Mouse (Mus musculus) midbrain, embryonic 14.5 days (tissue): ENCODE measurements around the gene Lypd9. TPM values are rescaled to one million over a fixed set of nuclear protein-coding genes. Genes with fewer than 3 reads are reported as not detected.

Experiments used
- ATAC-seq: fragments of 200-750 bp; cut with Nextera tagmentation; 2 replicates; pipeline ENCODE4 v1.8.0; 2017; ENCODE audit warnings: moderate number of reproducible peaks, moderate library complexity; ENCODE audit not compliant: low FRiP score, low TSS enrichment
- DNase-seq: peaks from one replicate; pipeline ENCODE4 v3.0.0-alpha.2; 2015
- H3K27ac ChIP-seq: fragments of 300-500 bp; sonication (generic); replicated peaks from 2 replicates; pipeline ENCODE4 v1.5.1; 2014; ENCODE audit warnings: mild to moderate bottlenecking, low read depth, low read length, moderate library complexity
- H3K27me3 ChIP-seq: fragments of 300-500 bp; sonication (generic); 2 replicates; pipeline ENCODE4 v1.6.1; 2014; ENCODE audit warnings: low read length, control low read depth, mixed read lengths; ENCODE audit not compliant: control insufficient read depth, insufficient read depth
- H3K36me3 ChIP-seq: fragments of 300-500 bp; sonication (generic); 2 replicates; pipeline ENCODE4 v1.6.1; 2014; ENCODE audit warnings: low read length, control low read depth; ENCODE audit not compliant: control insufficient read depth, insufficient read depth
- H3K4me1 ChIP-seq: fragments of 300-500 bp; sonication (generic); 2 replicates; pipeline ENCODE4 v1.6.1; 2014; ENCODE audit warnings: mild to moderate bottlenecking, antibody characterized with exemption, low read length, control low read depth; ENCODE audit not compliant: control insufficient read depth, insufficient read depth
- H3K4me2 ChIP-seq: fragments of 300-500 bp; sonication (generic); 2 replicates; pipeline ENCODE4 v1.6.1; 2014; ENCODE audit warnings: mild to moderate bottlenecking, low read length, moderate library complexity
- H3K4me3 ChIP-seq: fragments of 300-500 bp; sonication (generic); replicated peaks from 2 replicates; pipeline ENCODE4 v1.5.1; 2014; ENCODE audit warnings: low read depth, low read length
- H3K9ac ChIP-seq: fragments of 300-500 bp; sonication (generic); replicated peaks from 2 replicates; pipeline ENCODE4 v1.6.1; 2014; ENCODE audit warnings: mild to moderate bottlenecking, low read length, moderate library complexity
- H3K9me3 ChIP-seq: fragments of 300-500 bp; sonication (generic); 2 replicates; pipeline ENCODE4 v1.6.1; 2016; ENCODE audit warnings: low read length, control low read depth, mixed read lengths; ENCODE audit not compliant: control insufficient read depth
- WGBS: fragments of 180-500 bp; shearing (Covaris S2); extraction: QIAGEN DNeasy Blood & Tissue Kit; methylation state at CpG from one replicate; pipeline ENCODE4 v1.1.7; 2014; 5-methylcytosine and 5-hydroxymethylcytosine counted together
- polyA plus RNA-seq: library from polyadenylated mRNA; unstranded; fragments of >200 nt; fragmentation: Nextera tagmentation; extraction: Ambion mirVana; gene quantifications from 2 replicates; pipeline ENCODE4 v1.2.1, GENCODE M21; 2014

Gene Lypd9
- polyA plus RNA-seq, 1 experiment from 2014 or later, result not detected

DNA sequence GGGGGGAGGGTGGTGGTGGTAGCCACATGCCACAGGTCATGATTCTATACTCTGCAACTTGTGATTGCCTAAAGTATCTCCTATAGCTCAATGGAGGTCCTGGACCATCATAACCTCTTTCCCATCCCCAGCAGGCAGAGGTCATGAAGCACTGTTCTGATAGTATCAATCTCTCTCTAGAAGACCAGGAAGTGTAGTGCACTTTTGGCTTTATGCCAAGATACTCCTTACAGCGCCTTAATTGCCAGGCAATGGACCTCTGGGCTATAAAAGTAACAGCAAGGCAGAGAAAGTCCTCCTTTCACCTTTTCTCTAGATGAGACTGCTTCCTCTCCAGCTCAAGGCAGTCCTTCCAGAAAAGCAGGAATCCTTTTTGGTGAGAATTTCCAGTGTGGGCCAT lies 31.9 kb downstream of the Lypd9 start, which contains the start of gene 1810065E05Rik:
1810065E05Rik (plus strand) TSS at position 297 of the 400 bp plus-strand sequence.
- ATAC-seq (no peak), DNase-seq (no peak)
- Histone ChIP-seq H3K4me2 (no peak within 1 kb of the TSS), H3K4me3 (no peak within 1 kb of the TSS), H3K27ac (no peak within 1 kb of the TSS), H3K27me3 (no peaks in the 10 kb centered on the region), H3K9me3 (no peaks in the 10 kb centered on the region), H3K9ac (no peak within 1 kb of the TSS), H3K4me1 (no peaks in the 10 kb centered on the region), H3K36me3 (no peaks in the 10 kb centered on the region)
- 88% methylated on average over 1 of the region's 1 CpGs for WGBS

DNA sequence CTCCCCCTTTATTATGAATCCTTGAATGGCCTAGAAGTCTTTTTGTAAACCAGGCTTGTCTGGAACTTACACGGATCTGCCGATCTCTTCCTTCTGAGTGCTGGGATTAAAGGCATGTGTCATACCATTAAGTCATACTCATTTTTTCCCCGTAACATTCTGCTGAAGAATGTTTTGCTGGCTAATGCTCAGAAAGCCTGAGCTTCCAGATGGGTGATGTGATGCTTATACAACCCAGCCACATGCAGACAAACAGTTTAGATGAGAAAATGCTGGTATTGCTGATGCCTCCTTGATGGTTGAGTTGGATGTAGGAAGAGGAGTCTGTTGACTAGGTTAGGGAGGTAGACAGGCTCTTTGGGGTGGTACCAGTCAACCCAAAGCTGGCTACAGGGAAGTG lies 34.4 kb downstream of the Lypd9 start:
- Histone ChIP-seq H3K36me3 (no peaks in the 10 kb centered on the region), H3K9ac (no peak overlapping the region), H3K27ac (no peak overlapping the region), H3K4me2 (no peak overlapping the region), H3K4me1 (no peaks in the 10 kb centered on the region), H3K9me3 (no peaks in the 10 kb centered on the region), H3K27me3 (no peaks in the 10 kb centered on the region), H3K4me3 (no peak overlapping the region)
- ATAC-seq (no peak), DNase-seq (no peak)
- WGBS, result 82% methylated on average over 3 of the region's 3 CpGs

DNA sequence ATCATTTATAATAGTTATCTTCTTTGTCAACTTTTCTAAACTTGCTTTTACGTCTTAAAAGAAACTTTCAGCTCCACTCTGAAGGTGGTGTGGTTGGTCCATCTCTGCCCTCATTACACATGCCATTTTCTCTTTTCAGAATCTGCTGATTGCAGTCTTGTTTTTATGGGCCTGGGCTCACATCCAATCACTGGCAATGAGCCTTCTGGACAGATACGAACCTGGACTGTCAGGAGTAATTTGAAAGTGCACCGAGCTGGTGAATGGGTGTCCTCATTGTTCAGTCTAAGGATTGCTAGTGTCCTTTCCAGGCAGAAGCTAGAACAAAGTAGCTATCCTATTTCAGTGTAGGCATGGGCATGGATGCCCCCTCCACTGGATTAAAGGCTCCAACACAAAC lies 44.7 kb downstream of the Lypd9 start:
- no peak for DNase-seq
- Histone ChIP-seq H3K4me3 (no peak overlapping the region), H3K4me1 (no peaks in the 10 kb centered on the region), H3K9me3 (no peaks in the 10 kb centered on the region), H3K27me3 (no peaks in the 10 kb centered on the region), H3K27ac (no peak overlapping the region), H3K4me2 (no peak overlapping the region), H3K36me3 (no peaks in the 10 kb centered on the region), H3K9ac (no peak overlapping the region)
- ATAC-seq, result no peak
- 87% methylated on average over 3 of the region's 3 CpGs for whole genome bisulfite sequencing

DNA sequence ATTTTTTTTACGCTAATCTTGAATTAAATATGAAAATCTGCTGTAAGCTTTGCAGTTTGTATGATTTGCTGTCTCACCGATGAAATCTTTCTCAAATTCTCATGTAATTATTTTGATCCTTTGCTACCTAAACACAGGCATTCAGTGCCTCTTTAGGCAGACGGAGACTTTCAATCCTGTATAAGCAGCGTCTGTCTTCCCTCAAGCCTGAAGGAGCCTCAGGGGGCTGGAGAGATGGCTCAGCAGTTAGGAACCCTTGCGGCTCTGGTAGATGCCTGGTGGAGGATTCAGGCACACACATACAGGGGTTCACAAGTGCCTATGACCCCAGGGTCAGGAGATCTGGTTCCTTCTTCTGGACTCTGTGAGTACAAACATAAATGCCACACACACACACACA lies 52.1 kb downstream of the Lypd9 start:
- Histone ChIP-seq H3K4me3 (no peak overlapping the region), H3K4me1 (peaks cover 15% of the 10 kb centered on the region), H3K4me2 (peak overlapping the region; percentile 31), H3K9me3 (no peaks in the 10 kb centered on the region), H3K9ac (peak overlapping the region; percentile 21; the same call in 1 of the 2 replicates), H3K36me3 (no peaks in the 10 kb centered on the region), H3K27ac (peak overlapping the region; percentile 79), H3K27me3 (no peaks in the 10 kb centered on the region)
- 37% methylated on average over 5 of the region's 5 CpGs for WGBS
- ATAC-seq (no peak), DNase-seq (peak; percentile 61)

DNA sequence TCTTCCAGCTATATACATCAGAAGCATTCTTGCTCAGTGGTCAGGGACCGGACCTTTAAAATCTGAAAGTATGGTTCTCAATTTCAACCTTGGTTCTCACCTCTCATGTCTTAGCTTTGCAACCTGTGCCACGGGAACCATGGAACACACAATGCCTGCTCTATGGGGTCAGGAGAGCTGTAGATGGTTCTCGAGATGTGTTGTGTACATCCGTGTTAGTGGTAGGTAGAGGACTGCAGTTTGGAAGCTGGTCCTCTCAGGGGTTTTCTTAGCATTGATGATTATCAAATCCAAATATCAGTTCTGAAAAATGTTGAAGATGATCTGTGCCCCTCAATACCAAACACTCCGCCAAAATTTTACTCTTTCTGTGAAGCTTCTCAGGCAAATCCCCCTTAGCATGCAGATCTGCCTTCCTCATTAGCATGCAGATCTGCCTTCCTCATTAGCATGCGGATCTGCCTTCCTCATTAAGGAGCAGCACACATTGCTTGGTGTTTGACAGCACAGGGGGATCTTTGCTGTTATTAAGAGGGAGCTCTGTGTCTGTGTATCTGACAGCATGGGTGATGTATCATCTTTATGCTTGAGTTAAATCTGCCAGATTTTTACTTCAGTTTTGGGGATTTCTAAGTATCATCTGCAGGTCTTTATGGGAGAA lies 52.6 kb downstream of the Lypd9 start:
- peak overlapping the region; percentile 21; the same call in 1 of the 2 replicates for H3K9ac ChIP-seq
- 43% methylated on average over 6 of the region's 6 CpGs for WGBS
- peaks cover 15% of the 10 kb centered on the region for H3K4me1 ChIP-seq
- ATAC-seq (peak; percentile 58; the same call in 1 of the 2 replicates), DNase-seq (peak; percentile 78)
- no peaks in the 10 kb centered on the region for H3K36me3 ChIP-seq
- peak overlapping the region; percentile 31 for H3K4me2 ChIP-seq
- H3K27ac ChIP-seq, result peak overlapping the region; percentile 79
- no peaks in the 10 kb centered on the region for H3K27me3 ChIP-seq
- H3K9me3 ChIP-seq, result no peaks in the 10 kb centered on the region
- H3K4me3 ChIP-seq, result no peak overlapping the region

Other genes with a start within 250 kb of the Lypd9 start
- gene 4930438A08Rik, start 178.1 kb downstream of the Lypd9 start, polyA plus RNA-seq, result not detected in 2 replicates
- gene Zfp692, start 145.9 kb downstream of the Lypd9 start, polyA plus RNA-seq, result 14.2 and 24.9 TPM in 2 replicates
- gene Zfp672, start 122.6 kb downstream of the Lypd9 start, polyA plus RNA-seq, result 38.1 and 43.3 TPM in 2 replicates
- gene Sh3bp5l, start 122.2 kb downstream of the Lypd9 start, polyA plus RNA-seq, result 39.6 and 40.7 TPM in 2 replicates
- not detected in 2 replicates for gene Lypd8, start 73.9 kb downstream of the Lypd9 start, polyA plus RNA-seq
- gene 1810065E05Rik, start 31.8 kb downstream of the Lypd9 start, polyA plus RNA-seq, result not detected in 2 replicates
- not detected in 2 replicates for gene Gm12253, start 20.4 kb downstream of the Lypd9 start, polyA plus RNA-seq
- gene Olfr30, start 9.3 kb upstream of the Lypd9 start, polyA plus RNA-seq, result not detected in 2 replicates
- not detected in 2 replicates for gene Olfr332, start 39.6 kb upstream of the Lypd9 start, polyA plus RNA-seq
- not detected in 2 replicates for gene Olfr331, start 49.6 kb upstream of the Lypd9 start, polyA plus RNA-seq
- not detected in 2 replicates for gene Olfr330, start 81.9 kb upstream of the Lypd9 start, polyA plus RNA-seq
- not detected in 2 replicates for gene Olfr329-ps, start 93.5 kb upstream of the Lypd9 start, polyA plus RNA-seq
- 0.12 TPM in 1 of 2 replicates, not detected in the other for gene Olfr328, start 102.7 kb upstream of the Lypd9 start, polyA plus RNA-seq
- not detected in 2 replicates for gene Olfr224, start 117.6 kb upstream of the Lypd9 start, polyA plus RNA-seq
- gene Olfr325, start 124.8 kb upstream of the Lypd9 start, polyA plus RNA-seq, result not detected in 2 replicates
- gene Olfr324, start 142.2 kb upstream of the Lypd9 start, polyA plus RNA-seq, result not detected in 2 replicates
- gene 2210407C18Rik, start 163.2 kb upstream of the Lypd9 start, polyA plus RNA-seq, result not detected in 2 replicates
- not detected in 2 replicates for gene Olfr323, start 177.6 kb upstream of the Lypd9 start, polyA plus RNA-seq
- gene Trim58, start 187.5 kb upstream of the Lypd9 start, polyA plus RNA-seq, result 0.09 and 0.16 TPM in 2 replicates
- gene Olfr322, start 205.9 kb upstream of the Lypd9 start, polyA plus RNA-seq, result not detected in 2 replicates
- gene Olfr320, start 228.2 kb upstream of the Lypd9 start, polyA plus RNA-seq, result not detected in 2 replicates
- not detected in 2 replicates for gene Olfr319, start 246.2 kb upstream of the Lypd9 start, polyA plus RNA-seq